Mouse (Mus musculus) neural tube, embryonic 15.5 days (tissue): Measurements from ENCODE around the gene Fam198a. TPM values are rescaled to one million over a fixed set of nuclear protein-coding genes. Genes with fewer than 3 reads are reported as not detected.

Experiments
- ATAC-seq: fragments of 200-750 bp; cut with Nextera tagmentation; 2 replicates; pipeline ENCODE4 v1.8.0; 2017; ENCODE audit warnings: mild to moderate bottlenecking, moderate TSS enrichment, moderate library complexity; ENCODE audit not compliant: low FRiP score
- H3K27ac ChIP-seq: fragments of 300-500 bp; sonication (generic); replicated peaks from 2 replicates; pipeline ENCODE4 v1.5.1; 2015; ENCODE audit warnings: mild to moderate bottlenecking, inconsistent platforms
- H3K27me3 ChIP-seq: fragments of 300-500 bp; sonication (generic); replicated peaks from 2 replicates; pipeline ENCODE4 v1.6.1; 2015; ENCODE audit warnings: inconsistent platforms
- H3K36me3 ChIP-seq: fragments of 300-500 bp; sonication (generic); 2 replicates; pipeline ENCODE4 v1.6.1; 2015; ENCODE audit warnings: inconsistent platforms
- H3K4me1 ChIP-seq: fragments of 300-500 bp; sonication (generic); 2 replicates; pipeline ENCODE4 v1.6.1; 2015; ENCODE audit warnings: inconsistent platforms
- H3K4me2 ChIP-seq: fragments of 300-500 bp; sonication (generic); 2 replicates; pipeline ENCODE4 v1.6.1; 2015; ENCODE audit warnings: inconsistent platforms, mild to moderate bottlenecking, moderate library complexity
- H3K4me3 ChIP-seq: fragments of 300-500 bp; sonication (generic); replicated peaks from 2 replicates; pipeline ENCODE4 v1.5.1; 2015; ENCODE audit warnings: mild to moderate bottlenecking, inconsistent platforms
- H3K9ac ChIP-seq: fragments of 300-500 bp; sonication (generic); replicated peaks from 2 replicates; pipeline ENCODE4 v1.6.1; 2015; ENCODE audit warnings: mild to moderate bottlenecking, inconsistent platforms
- H3K9me3 ChIP-seq: fragments of 300-500 bp; sonication (generic); replicated peaks from 2 replicates; pipeline ENCODE4 v1.6.1; 2016; ENCODE audit warnings: inconsistent platforms
- WGBS: fragments of 180-500 bp; shearing (Covaris S2); methylation state at CpG from one replicate; pipeline ENCODE4 v1.1.7; 2015; ENCODE audit warnings: mixed read lengths; 5-methylcytosine and 5-hydroxymethylcytosine counted together
- polyA plus RNA-seq: library from polyadenylated mRNA; unstranded; fragments of >200 nt; fragmentation: Nextera tagmentation; extraction: Ambion mirVana; gene quantifications from 2 replicates; pipeline ENCODE4 v1.2.1, GENCODE M21; 2015

The Fam198a gene
- polyA plus RNA-seq, 1 experiment from 2014 or later: 1.9 TPM

DNA sequence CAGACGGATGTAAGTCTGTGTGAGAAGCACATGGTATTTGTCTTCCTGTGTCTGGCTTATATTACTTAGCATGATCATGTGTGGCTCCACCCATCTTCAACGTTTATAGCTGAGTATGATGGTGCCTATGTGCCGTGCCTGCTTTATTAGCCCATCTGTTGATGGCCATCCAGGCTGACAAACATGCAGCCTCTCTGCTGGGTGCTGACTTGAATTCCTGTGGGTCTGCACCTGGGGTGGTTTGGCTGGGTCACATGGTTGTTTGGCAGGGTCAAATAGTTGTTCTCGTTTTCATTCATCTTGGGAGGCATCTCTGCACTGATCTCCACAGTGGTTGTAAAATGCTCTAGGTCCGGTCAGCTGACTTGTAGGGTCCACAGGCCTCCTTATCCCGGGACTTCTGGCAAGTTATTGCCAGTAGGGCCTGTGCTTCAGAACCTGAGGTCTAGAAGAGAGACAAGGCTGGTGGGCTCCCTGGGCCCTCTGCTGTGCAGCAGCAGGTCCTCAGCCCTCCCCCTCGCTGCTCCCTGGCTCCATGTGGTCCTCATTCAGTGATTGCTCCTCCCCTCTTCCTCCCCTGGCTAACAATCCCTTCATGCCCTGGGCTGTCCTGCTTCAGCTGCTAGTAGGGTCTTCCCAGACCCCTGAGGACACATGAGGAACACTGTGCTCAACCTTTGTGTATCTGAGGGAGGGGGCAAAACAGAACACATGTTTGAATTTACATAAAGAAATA lies 75.2 kb downstream of the Fam198a start:
- Histone ChIP-seq H3K9me3 (no peaks in the 10 kb centered on the region), H3K9ac (no peak overlapping the region), H3K4me3 (no peak overlapping the region), H3K36me3 (no peaks in the 10 kb centered on the region), H3K4me1 (peaks cover 18% of the 10 kb centered on the region), H3K27ac (0 out of 2 replicates have a peak overlapping the region, but pooled peaks have one; percentile 54), H3K4me2 (no peak overlapping the region), H3K27me3 (no peaks in the 10 kb centered on the region)
- no peak for ATAC-seq
- WGBS: 45% methylated on average over 7 of the region's 7 CpGs

DNA sequence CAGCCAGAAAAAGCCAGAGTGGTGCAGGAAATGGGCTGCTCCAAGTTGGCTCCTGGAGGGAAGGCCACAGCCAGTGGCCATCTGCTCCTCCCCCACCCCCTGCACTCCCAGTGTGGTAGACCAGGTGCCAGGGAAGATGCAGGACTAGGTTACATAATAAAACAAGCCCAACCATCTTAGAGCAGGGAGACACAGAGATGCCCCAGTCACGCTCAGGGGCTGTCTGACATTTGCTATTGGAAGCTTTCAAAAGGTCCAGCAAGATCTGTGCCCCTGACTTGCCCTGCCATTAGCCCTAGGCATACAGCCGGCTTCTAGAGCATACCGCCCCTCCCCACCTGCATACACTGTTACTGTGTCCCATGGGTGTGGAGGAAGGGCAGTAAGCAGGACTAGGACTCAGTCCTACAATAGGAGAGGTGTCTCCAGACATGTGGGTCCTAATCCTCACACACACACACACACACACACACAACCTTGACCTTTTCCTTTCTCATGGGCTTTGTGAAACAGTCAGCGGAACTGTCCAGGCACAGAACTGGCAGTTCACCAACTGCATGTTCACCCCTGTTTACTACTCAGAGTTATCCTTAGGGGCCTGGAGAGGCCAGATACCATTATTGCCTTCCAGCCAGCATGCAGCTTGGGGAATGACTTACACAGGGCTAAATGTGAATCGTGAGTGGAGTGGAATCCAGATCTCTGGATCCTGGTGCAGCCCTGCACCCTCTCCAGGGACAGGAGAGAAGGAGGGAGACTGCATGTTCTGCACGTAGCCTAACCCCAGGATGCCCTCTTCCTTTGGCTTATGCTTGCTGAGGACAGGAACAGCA lies 76.5 kb downstream of the Fam198a start:
- Histone ChIP-seq H3K4me1 (peaks cover 18% of the 10 kb centered on the region), H3K36me3 (no peaks in the 10 kb centered on the region), H3K4me3 (no peak overlapping the region), H3K9me3 (no peaks in the 10 kb centered on the region), H3K27me3 (no peaks in the 10 kb centered on the region), H3K27ac (peak overlapping the region; percentile 56), H3K9ac (no peak overlapping the region), H3K4me2 (no peak overlapping the region)
- 58% methylated on average over 6 of the region's 6 CpGs for WGBS
- ATAC-seq: no peak

DNA sequence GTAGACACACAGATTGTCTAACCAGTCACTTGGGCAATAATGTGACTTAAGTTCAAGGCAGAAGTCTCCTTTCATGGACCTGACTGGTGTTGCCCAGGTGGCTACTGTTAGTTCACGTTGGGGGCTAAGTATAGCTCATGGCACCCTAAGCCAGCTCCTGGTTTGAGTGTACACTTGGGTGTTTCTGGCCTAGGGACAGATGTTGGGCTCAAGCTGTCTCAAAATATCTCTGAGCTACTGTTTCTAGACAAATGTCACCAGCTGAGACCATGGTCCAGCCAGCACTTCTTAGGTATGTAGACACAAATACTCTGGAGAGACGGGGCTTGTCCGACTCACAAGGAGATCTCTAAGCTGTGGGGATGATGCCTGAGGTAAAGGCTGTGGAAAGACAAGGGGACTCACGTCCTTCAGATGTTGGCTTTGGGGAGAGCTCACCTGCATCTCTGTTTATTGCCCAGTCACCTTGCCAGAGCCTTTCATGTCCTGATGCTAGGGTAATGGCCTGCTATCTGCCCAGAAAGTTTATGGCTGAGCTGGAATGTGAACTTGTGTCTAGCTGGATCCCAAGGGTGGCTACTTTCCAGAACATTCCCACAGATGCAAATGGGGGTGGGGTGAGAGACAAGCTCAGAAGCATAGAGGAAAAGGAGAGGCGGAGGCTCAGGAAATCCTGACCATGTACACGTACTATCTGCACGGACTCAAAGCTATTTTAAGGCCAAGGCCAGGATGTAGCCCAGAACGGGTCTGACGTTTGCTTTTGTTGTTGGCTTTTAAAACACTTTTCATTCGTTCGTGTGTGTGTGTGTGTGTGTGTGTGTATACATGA lies 77.3 kb downstream of the Fam198a start:
- H3K27me3 ChIP-seq: no peaks in the 10 kb centered on the region
- WGBS: 83% methylated on average over 11 of the region's 11 CpGs
- H3K9ac ChIP-seq: no peak overlapping the region
- no peak overlapping the region for H3K4me3 ChIP-seq
- H3K9me3 ChIP-seq: no peaks in the 10 kb centered on the region
- H3K4me2 ChIP-seq: no peak overlapping the region
- peak overlapping the region; percentile 56 for H3K27ac ChIP-seq
- peaks cover 18% of the 10 kb centered on the region for H3K4me1 ChIP-seq
- H3K36me3 ChIP-seq: no peaks in the 10 kb centered on the region
- no peak for ATAC-seq

DNA sequence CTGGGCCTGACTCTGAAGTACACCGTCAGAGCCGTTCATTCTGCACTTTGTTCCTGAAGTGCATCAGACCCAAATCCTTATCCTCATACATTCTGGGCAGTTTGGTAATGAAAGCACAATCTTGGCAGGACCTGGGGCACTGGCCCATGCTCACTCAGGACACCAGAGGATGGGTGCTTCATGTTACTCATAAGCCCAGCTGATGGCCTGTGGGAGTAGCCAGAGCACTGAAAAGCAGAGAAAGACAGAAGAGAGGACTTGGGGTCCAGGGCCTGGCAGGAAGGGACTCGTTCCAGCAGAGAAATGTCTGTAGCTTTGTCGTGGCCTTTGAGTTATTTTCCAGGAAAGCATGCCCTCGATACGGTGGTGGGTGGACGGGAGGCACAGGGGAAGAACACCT lies 79.0 kb downstream of the Fam198a start:
- Histone ChIP-seq H3K9me3 (no peaks in the 10 kb centered on the region), H3K36me3 (no peaks in the 10 kb centered on the region), H3K27me3 (no peaks in the 10 kb centered on the region), H3K4me1 (peaks cover 18% of the 10 kb centered on the region), H3K4me3 (no peak overlapping the region), H3K9ac (no peak overlapping the region), H3K27ac (no peak overlapping the region), H3K4me2 (no peak overlapping the region)
- ATAC-seq: no peak
- WGBS: 95% methylated on average over 7 of the region's 7 CpGs

Other genes with a start within 250 kb of the Fam198a start
- gene Sec22c, start 245.5 kb upstream of the Fam198a start, polyA plus RNA-seq: 20.0 and 21.3 TPM in 2 replicates
- gene Ss18l2, start 240.7 kb upstream of the Fam198a start, polyA plus RNA-seq: 182 and 206 TPM in 2 replicates
- 51.5 and 52.8 TPM in 2 replicates for gene Nktr, start 231.8 kb upstream of the Fam198a start, polyA plus RNA-seq
- gene Zfp651, start 191.7 kb upstream of the Fam198a start, polyA plus RNA-seq: 27.9 and 36.3 TPM in 2 replicates
- gene Klhl40, start 173.4 kb upstream of the Fam198a start, polyA plus RNA-seq: 2.7 and 3.6 TPM in 2 replicates
- 0.38 and 0.64 TPM in 2 replicates for gene Hhatl, start 158.5 kb upstream of the Fam198a start, polyA plus RNA-seq
- 2.1 and 4.0 TPM in 2 replicates for gene Ccdc13, start 111.5 kb upstream of the Fam198a start, polyA plus RNA-seq
- gene Higd1a, start 92.6 kb upstream of the Fam198a start, polyA plus RNA-seq: 149 and 169 TPM in 2 replicates
- 1.5 and 1.7 TPM in 2 replicates for gene Ackr2, start 52.6 kb upstream of the Fam198a start, polyA plus RNA-seq
- not detected in 2 replicates for gene Cyp8b1, start 34.7 kb upstream of the Fam198a start, polyA plus RNA-seq
- 34.3 and 37.8 TPM in 2 replicates for gene Pomgnt2, start 46.1 kb downstream of the Fam198a start, polyA plus RNA-seq
- 74.3 and 76.6 TPM in 2 replicates for gene Snrk, start 166.3 kb downstream of the Fam198a start, polyA plus RNA-seq